Mouse (Mus musculus) bone marrow, adult 2 months (tissue): ENCODE data around the gene Cacng1. TPM values are rescaled to one million over a fixed set of nuclear protein-coding genes. Genes with fewer than 3 reads are reported as not detected.

ENCODE experiments used
- H3K27ac ChIP-seq: fragments of 200-500 bp; 2 replicates; pipeline ENCODE4 v1.5.1; 2012; ENCODE audit warnings: low read depth, mild to moderate bottlenecking, control low read depth, inconsistent platforms, low read length; ENCODE audit not compliant: control insufficient read depth, poor library complexity, insufficient read depth
- H3K4me1 ChIP-seq: fragments of 200-500 bp; 2 replicates; pipeline ENCODE4 v1.6.1; 2011; ENCODE audit warnings: low read length; ENCODE audit not compliant: control insufficient read depth, insufficient read depth
- H3K4me3 ChIP-seq: fragments of 200-500 bp; replicated peaks from 2 replicates; pipeline ENCODE3; 2011; ENCODE audit warnings: mild to moderate bottlenecking, low read depth, low read length, control low read depth; ENCODE audit not compliant: control insufficient read depth
- CTCF ChIP-seq: fragments of 200-500 bp; IDR thresholded peaks from 2 replicates; pipeline ENCODE4 v1.5.1; 2011; ENCODE audit warnings: low read length, control low read depth; ENCODE audit not compliant: control insufficient read depth, insufficient read depth
- POLR2A ChIP-seq: fragments of 200-500 bp; IDR thresholded peaks from 2 replicates; pipeline ENCODE4 v1.6.1; 2011; ENCODE audit warnings: low read depth, mild to moderate bottlenecking, control low read depth, low read length, borderline replicate concordance; ENCODE audit not compliant: control insufficient read depth
- WGBS: fragments of 180-500 bp; shearing (Covaris S2); methylation state at CpG from one replicate; pipeline ENCODE4 v1.1.7; 2018; 5-methylcytosine and 5-hydroxymethylcytosine counted together
- polyA plus RNA-seq: library from polyadenylated mRNA; stranded (reverse); fragments of >200 nt; gene quantifications from 2 replicates; pipeline ENCODE4 v1.2.4, GENCODE M21; 2011; ENCODE audit warnings: low replicate concordance; ENCODE audit not compliant: missing spikeins, insufficient read depth, insufficient read length

The Cacng1 gene
- polyA plus RNA-seq, result not detected in 2 replicates

DNA sequence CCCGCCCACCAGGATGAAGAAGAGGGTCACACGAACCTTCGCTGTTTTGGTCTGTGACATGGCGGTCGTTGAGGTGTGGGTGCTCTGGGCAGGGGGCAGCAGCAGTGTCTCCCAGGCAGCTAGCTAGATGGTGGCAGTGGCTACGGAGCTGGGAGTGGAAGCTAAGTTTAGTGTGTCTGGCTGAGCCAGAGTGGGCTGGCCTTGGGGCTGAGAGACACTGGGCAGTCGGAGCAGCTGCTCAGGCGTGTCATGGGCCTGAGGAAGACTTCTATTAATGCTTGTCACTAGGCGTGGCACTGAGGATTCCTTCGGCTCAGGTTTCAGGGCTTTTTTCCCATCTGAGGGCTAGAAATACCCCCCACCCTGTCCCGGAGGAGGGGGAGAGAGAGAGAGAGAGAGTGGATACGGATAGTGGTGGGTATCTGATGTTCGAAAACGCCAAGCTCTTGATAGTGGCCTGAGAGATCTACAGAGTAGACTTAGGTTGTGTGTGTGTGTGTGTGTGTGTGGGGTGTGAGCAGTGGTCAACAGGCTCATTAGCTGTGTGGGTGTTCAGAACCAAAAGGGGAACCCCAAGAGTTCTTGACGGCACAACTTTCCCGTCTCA is at the start of gene Cacng1:
Cacng1 (minus strand) TSS at position 191 of the 607 bp plus-strand sequence.
- 78% methylated on average over 16 of the region's 16 CpGs for WGBS
- H3K27ac ChIP-seq, result no peak within 1 kb of the TSS

DNA sequence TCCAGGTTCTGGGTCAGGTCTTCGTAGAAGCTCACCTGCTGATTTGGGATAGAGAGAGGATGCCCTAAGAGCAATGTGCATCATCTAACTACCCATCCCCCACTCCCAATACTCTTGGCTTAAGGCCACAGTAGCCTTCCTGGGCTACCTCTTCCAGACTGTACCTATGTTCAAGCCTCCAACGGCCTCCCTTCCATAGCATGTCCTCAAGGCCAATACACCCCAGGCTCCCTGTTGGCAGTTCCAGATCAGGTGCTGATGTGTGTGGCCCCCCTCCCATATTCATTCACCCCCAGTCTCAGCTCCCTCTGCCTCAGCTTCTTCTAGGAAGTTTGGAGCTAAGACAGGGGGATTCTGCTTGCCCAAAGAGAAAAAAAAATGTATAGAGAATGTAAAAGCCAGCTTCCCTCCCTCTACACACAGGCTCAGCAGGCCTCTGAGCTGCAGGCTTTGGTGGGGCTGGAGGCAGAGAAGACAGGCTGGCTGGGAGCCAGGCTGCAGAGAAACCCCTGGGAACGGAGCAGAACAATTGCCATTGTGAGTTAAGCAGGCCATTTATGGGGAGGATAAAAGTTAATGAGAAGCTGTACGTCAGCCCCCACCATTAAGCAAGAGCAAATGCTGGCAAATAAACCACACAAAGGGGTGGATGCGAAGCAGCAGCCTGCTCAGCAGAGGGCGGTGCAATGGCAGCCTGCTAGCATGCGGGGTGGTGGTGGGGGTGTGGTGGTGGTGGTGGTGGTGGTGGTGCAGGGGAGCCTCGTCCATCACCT is 46.6 kb upstream of the Cacng1 start:
- TF ChIP-seq POLR2A, result no peak
- no peak overlapping the region for H3K4me3 ChIP-seq
- no peak overlapping the region for H3K27ac ChIP-seq
- 48% methylated on average over 8 of the region's 8 CpGs for WGBS
- H3K4me1 ChIP-seq, result no peaks in the 10 kb centered on the region

More for the DNA sequence above, at the start of gene Cacng1:
- Histone ChIP-seq H3K4me3 (no peak within 1 kb of the TSS), H3K4me1 (no peaks in the 10 kb centered on the region)
- TF ChIP-seq CTCF (no peak), POLR2A (no peak)

DNA sequence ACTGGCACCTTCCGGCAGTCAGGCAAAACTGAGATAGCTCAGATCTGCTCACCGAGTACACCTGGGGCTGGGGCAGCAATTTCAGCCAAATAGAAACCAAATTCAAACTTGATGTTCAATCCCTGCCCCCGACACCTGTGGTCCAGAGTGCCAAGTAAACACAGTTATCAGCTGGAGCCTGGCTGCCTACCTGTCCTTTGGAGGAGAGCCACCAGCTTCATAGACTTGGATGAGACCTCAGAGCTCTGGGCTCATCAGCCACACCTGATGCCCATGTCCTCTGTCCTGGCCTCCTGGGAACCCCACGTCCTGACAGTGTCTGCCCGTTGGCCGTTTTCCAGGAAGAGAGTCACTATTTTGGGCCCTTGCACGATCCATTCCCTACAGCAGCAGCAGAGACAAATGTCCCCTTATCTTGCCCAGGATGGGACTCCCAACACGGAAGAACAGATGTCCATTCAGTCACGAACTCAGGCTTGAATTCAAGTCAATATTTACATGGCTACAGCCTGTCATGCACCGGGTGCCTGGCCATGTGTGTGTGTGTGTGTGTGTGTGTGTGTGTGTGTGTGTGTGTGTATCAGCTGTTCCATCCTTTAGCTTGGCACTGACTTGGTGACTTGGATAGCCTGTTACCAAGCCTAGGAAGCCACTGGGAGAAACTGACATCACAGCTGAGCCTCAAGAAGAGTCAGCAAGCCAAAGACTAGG is 45.6 kb upstream of the Cacng1 start:
- H3K4me1 ChIP-seq, result no peaks in the 10 kb centered on the region
- no peak for TF ChIP-seq CTCF
- no peak overlapping the region for H3K4me3 ChIP-seq
- H3K27ac ChIP-seq, result no peak overlapping the region
- 75% methylated on average over 10 of the region's 10 CpGs for WGBS

DNA sequence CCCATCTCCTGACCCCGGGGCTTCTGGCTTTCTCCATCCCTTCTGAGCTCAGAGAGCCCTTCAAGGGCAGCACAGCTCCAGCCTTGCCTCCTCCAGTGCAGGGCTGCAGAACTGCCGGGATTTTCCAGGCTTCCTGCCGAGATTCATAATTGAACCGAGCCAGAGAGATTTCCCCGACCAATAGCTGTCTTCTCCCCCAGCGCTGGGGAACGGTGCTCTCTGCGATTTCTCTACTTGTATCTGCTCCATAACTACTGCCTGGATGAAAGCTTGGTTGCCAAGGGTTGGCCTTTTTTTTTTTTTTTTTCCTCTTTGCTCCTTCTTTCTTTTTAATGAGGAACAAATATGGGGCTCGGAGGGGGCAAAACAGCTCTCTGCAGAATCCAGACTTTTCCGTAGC is 43.7 kb upstream of the Cacng1 start:
- TF ChIP-seq CTCF, result no peak
- TF ChIP-seq POLR2A, result no peak
- Histone ChIP-seq H3K4me1 (no peaks in the 10 kb centered on the region), H3K4me3 (no peak overlapping the region), H3K27ac (no peak overlapping the region)
- 72% methylated on average over 10 of the region's 10 CpGs for WGBS

DNA sequence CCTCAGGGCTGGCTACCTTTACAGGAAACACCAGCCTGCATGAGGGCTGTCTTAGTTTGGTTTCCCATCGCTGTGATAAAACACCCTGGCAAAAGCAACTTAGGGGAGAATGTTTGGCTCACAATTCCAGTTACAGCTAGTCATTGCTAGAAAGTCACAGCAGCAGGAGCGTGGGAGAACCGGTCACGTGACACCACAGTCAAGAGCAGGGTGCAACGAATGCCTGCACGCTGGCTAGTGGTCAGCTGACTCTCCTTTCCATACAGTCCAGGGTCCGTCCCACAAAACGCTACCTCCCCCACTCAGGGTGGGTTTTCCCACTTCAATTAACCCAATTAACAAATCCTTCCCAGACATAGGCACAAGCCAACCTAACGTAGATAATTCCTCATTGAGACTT is 43.2 kb upstream of the Cacng1 start:
- no peak overlapping the region for H3K27ac ChIP-seq
- H3K4me1 ChIP-seq, result no peaks in the 10 kb centered on the region
- H3K4me3 ChIP-seq, result no peak overlapping the region
- 81% methylated on average over 9 of the region's 9 CpGs for WGBS
- TF ChIP-seq CTCF (no peak), POLR2A (no peak)

DNA sequence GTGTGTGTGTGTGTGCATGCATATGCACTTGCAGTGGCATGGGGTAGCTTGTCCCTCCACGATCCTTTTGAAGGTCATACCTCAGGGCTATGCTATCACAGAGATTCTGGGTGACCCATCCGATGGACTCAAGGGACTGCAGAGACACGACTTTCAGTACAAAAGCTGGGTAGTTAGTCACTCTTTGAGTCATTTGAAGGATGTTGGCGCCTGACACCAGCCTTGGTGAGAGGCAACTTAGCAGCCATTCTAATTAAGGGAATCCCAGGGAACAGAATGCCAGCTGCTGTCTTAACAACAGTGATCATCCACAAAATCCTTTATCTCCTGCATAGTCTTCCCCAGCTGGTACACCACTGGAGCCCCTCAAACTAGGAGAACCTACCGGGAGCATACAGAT is 32.8 kb upstream of the Cacng1 start:
- Histone ChIP-seq H3K4me1 (no peaks in the 10 kb centered on the region), H3K4me3 (no peak overlapping the region), H3K27ac (no peak overlapping the region)
- TF ChIP-seq CTCF (no peak), POLR2A (no peak)
- WGBS, result 81% methylated on average over 5 of the region's 5 CpGs

DNA sequence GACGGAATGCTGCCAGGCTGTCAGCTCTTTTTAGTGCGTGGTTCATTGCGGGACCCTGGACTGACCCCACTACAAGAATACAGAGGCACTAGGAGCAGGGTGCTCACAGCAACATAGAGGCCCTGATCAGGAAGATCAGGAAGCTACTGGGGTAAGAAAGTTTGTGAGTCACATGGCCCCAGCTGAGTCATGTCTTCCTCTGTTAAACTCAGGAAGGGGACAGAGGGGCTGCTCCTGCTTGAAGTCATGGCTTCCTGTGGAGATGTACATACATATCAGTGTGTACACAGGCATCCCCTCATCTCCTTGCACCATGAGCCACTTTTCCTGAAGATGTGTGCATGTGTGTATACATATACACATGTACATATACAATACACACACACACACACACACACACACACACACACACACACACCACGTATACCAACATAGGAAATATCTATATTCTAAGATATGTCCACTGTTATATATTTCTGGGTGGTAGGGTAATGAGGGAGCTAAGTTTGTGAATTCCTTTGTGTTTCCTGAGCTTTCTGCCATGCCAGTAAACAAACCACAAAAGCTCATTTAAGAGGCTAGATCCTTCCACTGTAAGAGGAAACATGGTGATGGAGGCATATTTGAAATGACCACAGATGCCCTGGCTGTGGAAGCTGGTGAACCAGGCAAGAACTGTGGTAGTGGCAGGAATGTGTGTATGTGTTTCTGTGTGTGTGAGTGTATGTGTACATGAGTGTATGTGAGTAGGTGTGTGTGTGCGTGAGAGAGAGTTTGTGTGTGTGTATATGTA is 32.1 kb upstream of the Cacng1 start:
- TF ChIP-seq POLR2A, result no peak
- no peak for TF ChIP-seq CTCF
- Histone ChIP-seq H3K27ac (no peak overlapping the region), H3K4me1 (no peaks in the 10 kb centered on the region), H3K4me3 (no peak overlapping the region)
- WGBS, result 83% methylated on average over 5 of the region's 5 CpGs

DNA sequence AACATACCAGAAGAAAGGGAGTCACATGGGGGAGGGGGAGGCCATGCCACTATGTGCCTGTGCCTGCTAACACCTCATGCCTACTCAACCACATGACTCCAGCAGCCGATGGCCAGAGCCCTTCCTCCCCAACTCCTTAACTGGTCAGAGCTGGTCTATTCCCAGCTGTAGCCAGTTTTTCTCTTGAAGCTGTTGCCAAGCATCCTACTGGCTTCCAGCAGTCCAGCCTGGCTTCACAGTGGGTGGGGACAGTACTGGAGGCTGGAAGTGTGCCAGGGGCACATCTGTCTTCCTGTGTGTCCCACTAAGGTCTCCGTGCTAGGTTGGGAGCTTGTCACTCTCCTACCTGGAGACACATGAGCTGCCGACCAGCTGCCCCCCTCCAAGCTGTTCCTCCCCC is 26.8 kb upstream of the Cacng1 start:
- TF ChIP-seq POLR2A (no peak), CTCF (no peak)
- no peak overlapping the region for H3K27ac ChIP-seq
- H3K4me1 ChIP-seq, result no peaks in the 10 kb centered on the region
- WGBS, result 69% methylated on average over 3 of the region's 3 CpGs
- no peak overlapping the region for H3K4me3 ChIP-seq
